Mouse (Mus musculus) MEL (cell line): Measurements from ENCODE around the gene Hadha. TPM values are rescaled to one million over a fixed set of nuclear protein-coding genes. Genes with fewer than 3 reads are reported as not detected.

Experiments
- DNase-seq: peaks from one replicate; pipeline ENCODE4 v3.0.0; 2011; ENCODE audit warnings: low read depth, low spot score
- H3K27ac ChIP-seq: 2 replicates; pipeline ENCODE4 v1.5.1; 2012; ENCODE audit warnings: low read depth, mild to moderate bottlenecking, control low read depth, low read length, moderate library complexity; ENCODE audit not compliant: control insufficient read depth
- H3K27me3 ChIP-seq, 2 experiments: fragments of 150-350 bp in 1 of 2; sonication (generic) in 1 of 2; 2 replicates each; pipeline ENCODE4 v1.6.1; 2012; ENCODE audit warnings: low read length in 2 of 2, mild to moderate bottlenecking in 2 of 2, improper control_type of control experiment in 1 of 2, moderate library complexity in 1 of 2; ENCODE audit not compliant: insufficient read depth in 2 of 2, control insufficient read depth in 1 of 2
- H3K36me3 ChIP-seq, 2 experiments: 2 replicates each; pipeline ENCODE4 v1.6.1; 2012 to 2014; ENCODE audit warnings: low read length in 2 of 2, improper control_type of control experiment in 1 of 2, inconsistent platforms in 1 of 2, mild to moderate bottlenecking in 1 of 2; ENCODE audit not compliant: insufficient read depth in 2 of 2, control insufficient read depth in 1 of 2
- H3K4me1 ChIP-seq, 2 experiments: fragments of 150-350 bp in 1 of 2; sonication (generic) in 1 of 2; 2 replicates each; pipeline ENCODE4 v1.6.1; 2012; ENCODE audit warnings: low read length in 2 of 2, improper control_type of control experiment in 1 of 2, mild to moderate bottlenecking in 1 of 2; ENCODE audit not compliant: insufficient read depth in 2 of 2, control insufficient read depth in 1 of 2
- H3K4me3 ChIP-seq, 2 experiments: fragments of 150-350 bp in 1 of 2; sonication (generic) in 1 of 2; 2 replicates each; pipeline ENCODE4 v1.5.1; 2012; ENCODE audit warnings: low read depth in 2 of 2, low read length in 2 of 2, mild to moderate bottlenecking in 2 of 2, moderate library complexity in 2 of 2, control low read depth in 1 of 2, improper control_type of control experiment in 1 of 2; ENCODE audit not compliant: control insufficient read depth in 1 of 2, insufficient read depth in 1 of 2
- H3K79me2 ChIP-seq: 2 replicates; pipeline ENCODE4 v1.6.1; 2012; ENCODE audit warnings: mild to moderate bottlenecking, low read length, moderate library complexity; ENCODE audit not compliant: control insufficient read depth, poor library complexity, insufficient read depth
- H3K9ac ChIP-seq: 2 replicates; pipeline ENCODE4 v1.6.1; 2012; ENCODE audit warnings: low read depth, mild to moderate bottlenecking, control low read depth, low read length, moderate library complexity; ENCODE audit not compliant: control insufficient read depth, poor library complexity, severe bottlenecking
- H3K9me3 ChIP-seq: fragments of 150-350 bp; sonication (generic); replicated peaks from 2 replicates; pipeline ENCODE4 v1.6.1; 2012; ENCODE audit warnings: mild to moderate bottlenecking, low read length, improper control_type of control experiment, moderate library complexity; ENCODE audit not compliant: insufficient read depth
- CTCF ChIP-seq, 3 experiments: IDR thresholded peaks in 2 of 3; conservative IDR thresholded peaks in 1 of 3; 2 replicates each; pipeline ENCODE4 v1.5.1; 2011 to 2012; ENCODE audit warnings: low read length in 3 of 3, low read depth in 2 of 3, mild to moderate bottlenecking in 2 of 3, improper control_type of control experiment in 1 of 3, inconsistent platforms in 1 of 3, mixed read lengths in 1 of 3, moderate library complexity in 1 of 3; ENCODE audit not compliant: control insufficient read depth in 1 of 3, insufficient read depth in 1 of 3, poor library complexity in 1 of 3, severe bottlenecking in 1 of 3
- EP300 ChIP-seq, 2 experiments: IDR thresholded peaks; 2 replicates each; pipeline ENCODE4 v1.6.1; 2011; ENCODE audit warnings: improper control_type of control experiment in 2 of 2, low read length in 2 of 2, low read depth in 1 of 2, mild to moderate bottlenecking in 1 of 2
- GATA1 ChIP-seq: IDR thresholded peaks from 2 replicates; pipeline ENCODE4 v1.6.1; 2011; ENCODE audit warnings: low read depth, low read length, improper control_type of control experiment
- HCFC1 ChIP-seq: IDR thresholded peaks from 2 replicates; pipeline ENCODE4 v1.6.1; 2012; ENCODE audit warnings: low read depth, mild to moderate bottlenecking, inconsistent platforms, low read length, improper control_type of control experiment, moderate library complexity
- MAFK ChIP-seq: IDR thresholded peaks from 2 replicates; pipeline ENCODE4 v1.6.1; 2011; ENCODE audit warnings: low read depth, mild to moderate bottlenecking, low read length, improper control_type of control experiment, borderline replicate concordance
- MYB ChIP-seq: IDR thresholded peaks from 2 replicates; pipeline ENCODE4 v1.6.1; 2011; ENCODE audit warnings: mild to moderate bottlenecking, low read depth, low read length, improper control_type of control experiment
- POLR2AphosphoS5 ChIP-seq: IDR thresholded peaks from 2 replicates; pipeline ENCODE4 v1.6.1; 2012; ENCODE audit warnings: low read depth, borderline replicate concordance, mild to moderate bottlenecking, inconsistent platforms, low read length, moderate library complexity, mixed read lengths
- RAD21 ChIP-seq: IDR thresholded peaks from 2 replicates; pipeline ENCODE4 v1.6.1; 2011; ENCODE audit warnings: mild to moderate bottlenecking, low read depth, low read length, improper control_type of control experiment
- RCOR1 ChIP-seq: IDR thresholded peaks from 2 replicates; pipeline ENCODE4 v1.6.1; 2012; ENCODE audit warnings: low read depth, mild to moderate bottlenecking, inconsistent platforms, low read length, improper control_type of control experiment
- SMC3 ChIP-seq: IDR thresholded peaks from 2 replicates; pipeline ENCODE4 v1.6.1; 2011; ENCODE audit warnings: low read depth, low read length, improper control_type of control experiment
- TAL1 ChIP-seq: IDR thresholded peaks from 2 replicates; pipeline ENCODE4 v1.6.1; 2012; ENCODE audit warnings: mild to moderate bottlenecking, inconsistent platforms, low read length, moderate library complexity, mixed read lengths
- ZC3H11A ChIP-seq: IDR thresholded peaks from 2 replicates; pipeline ENCODE4 v1.6.1; 2012; ENCODE audit warnings: low read depth, mild to moderate bottlenecking, inconsistent platforms, low read length, improper control_type of control experiment
- ZKSCAN1 ChIP-seq: IDR thresholded peaks from 2 replicates; pipeline ENCODE4 v1.6.1; 2012; ENCODE audit warnings: low read depth, mild to moderate bottlenecking, inconsistent platforms, low read length, improper control_type of control experiment, moderate library complexity
- ZMIZ1 ChIP-seq: IDR thresholded peaks from 2 replicates; pipeline ENCODE4 v1.6.1; 2012; ENCODE audit warnings: low read depth, mild to moderate bottlenecking, inconsistent platforms, low read length, improper control_type of control experiment, moderate library complexity
- polyA plus RNA-seq, 2 experiments: library from polyadenylated mRNA; stranded (reverse) in 1 of 2; unstranded in 1 of 2; fragments of >175 nt in 1 of 2; fragments of >200 nt in 1 of 2; gene quantifications; 2 replicates each; pipeline versions ENCODE4 v1.2.1 to v1.2.4; 2012; ENCODE audit warnings: low replicate concordance in 2 of 2, low read depth in 1 of 2; ENCODE audit not compliant: insufficient read length in 2 of 2, insufficient read depth in 1 of 2, missing spikeins in 1 of 2
- total RNA-seq: library from RNA; depleted of rRNA; stranded (reverse); fragments of 300-350 nt; gene quantifications from 2 replicates; pipeline ENCODE4 v1.2.3, GENCODE M21; 2012

Hadha gene
- total and polyA plus RNA-seq, 3 experiments, result 107 to 271 (median 120) TPM

DNA sequence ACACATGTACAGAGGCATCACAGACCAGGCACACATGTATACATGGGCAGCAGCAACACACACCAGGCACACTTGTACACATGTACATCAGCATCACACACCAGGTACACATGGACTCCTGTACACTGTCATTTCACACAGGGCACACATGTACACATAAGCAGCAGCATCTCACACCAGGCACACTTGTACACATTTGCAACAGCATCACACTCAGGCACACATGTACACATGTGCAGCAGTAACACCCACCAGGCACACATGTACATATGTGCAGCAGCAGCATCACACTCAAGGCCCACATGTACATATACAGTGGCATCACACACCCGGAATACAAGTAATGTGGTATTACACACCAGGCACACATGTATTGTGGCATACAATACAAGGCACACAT is 56.7 kb downstream of the Hadha start:
- no peak overlapping the region for H3K4me3 ChIP-seq
- no peak for DNase-seq
- H3K27ac ChIP-seq, result no peak overlapping the region
- no peaks in the 10 kb centered on the region for H3K79me2 ChIP-seq
- no peaks in the 10 kb centered on the region for H3K9me3 ChIP-seq
- TF ChIP-seq ZKSCAN1 (no peak), POLR2AphosphoS5 (peak; percentile 78; the same call in 1 of the 2 replicates)
- H3K9ac ChIP-seq, result no peak overlapping the region
- no peaks in the 10 kb centered on the region for H3K36me3 ChIP-seq
- no peaks in the 10 kb centered on the region for H3K4me1 ChIP-seq
- no peaks in the 10 kb centered on the region for H3K27me3 ChIP-seq

DNA sequence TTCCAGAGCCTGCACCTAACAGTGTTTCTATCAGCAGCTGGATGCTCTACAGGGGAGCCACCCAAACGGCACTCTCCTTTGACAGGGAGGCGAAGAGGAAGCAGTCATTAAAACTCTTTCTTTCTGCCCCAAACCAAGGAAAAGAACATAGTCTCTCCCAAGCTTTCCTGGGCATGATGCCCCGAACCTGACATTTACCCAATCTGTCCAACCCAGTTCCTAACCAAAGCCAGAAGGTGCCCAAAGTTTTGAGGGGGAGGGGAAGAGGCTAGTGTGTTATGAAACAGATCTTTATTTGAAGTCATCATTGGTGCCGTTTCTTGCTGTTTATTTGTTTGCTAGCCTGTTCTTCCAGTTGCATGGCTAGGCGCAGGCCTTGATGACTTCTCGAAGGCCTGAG is 59.2 kb downstream of the Hadha start:
- H3K9ac ChIP-seq, result no peak overlapping the region
- no peaks in the 10 kb centered on the region for H3K36me3 ChIP-seq

DNA sequence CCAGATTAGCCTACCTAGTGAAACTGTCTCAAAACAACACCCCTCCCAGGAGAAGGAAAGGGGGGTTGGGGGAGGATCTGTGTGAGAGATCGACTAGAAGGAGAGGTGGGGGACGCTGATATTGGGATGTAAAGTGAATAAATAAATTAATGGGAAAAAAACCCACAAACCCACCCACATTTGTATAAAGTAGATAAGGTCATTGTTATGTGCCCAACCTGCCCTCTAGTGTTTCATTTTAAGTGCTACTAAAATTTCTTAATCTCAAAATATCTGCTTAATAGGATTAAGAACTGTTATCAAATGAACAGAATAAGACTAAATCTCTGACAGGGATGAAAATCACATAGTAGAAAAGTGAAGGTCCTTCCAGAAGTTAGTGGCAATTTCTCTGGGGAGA is 60.6 kb downstream of the Hadha start:
- H3K27ac ChIP-seq, result no peak overlapping the region
- H3K36me3 ChIP-seq, result no peaks in the 10 kb centered on the region
- no peak overlapping the region for H3K4me3 ChIP-seq
- TF ChIP-seq RCOR1 (no peak), CTCF (IDR thresholded peaks at IDR 0.05 in 2 of 3, conservative IDR thresholded peaks at IDR 0.05 in 1 of 3; ENCODE audit: control insufficient read depth in 1 of 3, insufficient read depth in 1 of 3, low read depth in 2 of 3, low read length in 3 of 3, poor library complexity in 1 of 3, severe bottlenecking in 1 of 3) (peak in 1 of 3 experiments; percentile 57; a peak in 2 of 6 replicates), ZC3H11A (peak; percentile 28; the same call in 1 of the 2 replicates), TAL1 (no peak), RAD21 (peak; percentile 69), GATA1 (peak; percentile 27; the same call in 1 of the 2 replicates), MAFK (no peak), EP300 (IDR thresholded peaks at IDR 0.05; ENCODE audit: low read depth in 1 of 2, low read length in 2 of 2) (no peak), SMC3 (peak; percentile 52), HCFC1 (no peak)
- no peaks in the 10 kb centered on the region for H3K9me3 ChIP-seq
- H3K27me3 ChIP-seq, result no peaks in the 10 kb centered on the region; a peak in 1 of 4 replicates
- no peaks in the 10 kb centered on the region for H3K4me1 ChIP-seq
- no peaks in the 10 kb centered on the region for H3K79me2 ChIP-seq
- no peak overlapping the region for H3K9ac ChIP-seq
- no peak for DNase-seq

More for the DNA sequence above, 59.2 kb downstream of the Hadha start:
- Histone ChIP-seq H3K79me2 (no peaks in the 10 kb centered on the region), H3K4me1 (no peaks in the 10 kb centered on the region), H3K9me3 (no peaks in the 10 kb centered on the region), H3K27me3 (no peaks in the 10 kb centered on the region; a peak in 1 of 4 replicates), H3K27ac (no peak overlapping the region), H3K4me3 (no peak overlapping the region)
- no peak for DNase-seq
- TF ChIP-seq EP300 (IDR thresholded peaks at IDR 0.05; ENCODE audit: low read depth in 1 of 2, low read length in 2 of 2) (no peak), MYB (no peak), ZMIZ1 (no peak)
